Mouse (Mus musculus): ENCODE data around the gene Tmem40. TPM values are rescaled to one million over a fixed set of nuclear protein-coding genes. Genes with fewer than 3 reads are reported as not detected.

Tmem40 gene
- polyA plus RNA-seq, 1 experiment from 2014 or later = 2.2 TPM

DNA sequence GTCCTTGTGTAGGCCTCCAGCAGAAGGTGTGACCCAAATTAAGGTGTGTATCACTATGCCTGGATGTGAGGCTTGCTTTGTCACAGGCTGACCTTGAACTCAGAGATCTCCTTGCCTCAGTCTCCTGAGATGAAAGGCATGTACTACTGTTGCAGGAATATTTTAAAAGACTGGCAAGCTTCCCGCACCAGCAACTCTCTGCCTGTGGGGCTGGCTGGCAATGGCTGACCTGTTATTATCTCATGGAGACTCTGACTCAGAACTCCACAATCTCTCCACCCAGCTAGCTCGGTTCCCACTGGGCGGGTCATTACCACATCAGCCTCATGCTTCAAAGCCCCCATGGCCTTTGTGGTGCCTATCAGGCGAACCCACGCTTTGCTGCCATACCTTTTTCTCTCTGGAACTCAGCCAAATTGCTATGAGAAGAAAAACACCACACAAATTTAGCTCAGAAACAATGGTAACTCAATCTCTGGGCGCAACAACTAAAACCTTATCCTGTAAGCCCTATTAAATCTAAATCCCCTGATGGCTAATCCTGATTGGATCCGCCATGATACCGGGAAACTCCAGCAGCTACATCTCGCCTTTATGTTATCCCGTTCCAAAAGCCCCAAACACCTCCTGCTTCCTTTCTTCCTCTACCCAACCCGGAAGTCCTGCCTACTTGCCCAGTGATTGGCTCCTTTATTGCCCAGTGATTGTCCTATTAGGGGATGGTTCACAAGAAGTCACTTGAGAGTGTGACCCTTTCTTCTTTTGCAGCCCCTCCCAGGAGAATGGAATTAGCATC lies 77.2 kb downstream of the Tmem40 start:
- H3K4me1 ChIP-seq (ENCODE audit: insufficient read depth) = no peaks in the 10 kb centered on the region
- no peaks in the 10 kb centered on the region for H3K27me3 ChIP-seq (ENCODE audit: insufficient read depth, low read length)
- H3K4me3 ChIP-seq (ENCODE audit: low read depth, low read length) = no peak overlapping the region
- H3K27ac ChIP-seq (ENCODE audit: low read depth) = no peak overlapping the region
- WGBS = 57% methylated on average over 11 of the region's 11 CpGs
- no peaks in the 10 kb centered on the region; the same call in 1 of the 2 replicates for H3K9me3 ChIP-seq (ENCODE audit: low read depth, low read length)
- no peaks in the 10 kb centered on the region for H3K36me3 ChIP-seq (ENCODE audit: insufficient read depth)
- no peak overlapping the region for H3K4me2 ChIP-seq
- no peak for ATAC-seq (ENCODE audit: insufficient read depth)
- no peak for TF ChIP-seq CTCF (IDR thresholded peaks at IDR 0.05; ENCODE audit: low read depth)
- DNase-seq = no peak
- H3K9ac ChIP-seq = no peak overlapping the region

DNA sequence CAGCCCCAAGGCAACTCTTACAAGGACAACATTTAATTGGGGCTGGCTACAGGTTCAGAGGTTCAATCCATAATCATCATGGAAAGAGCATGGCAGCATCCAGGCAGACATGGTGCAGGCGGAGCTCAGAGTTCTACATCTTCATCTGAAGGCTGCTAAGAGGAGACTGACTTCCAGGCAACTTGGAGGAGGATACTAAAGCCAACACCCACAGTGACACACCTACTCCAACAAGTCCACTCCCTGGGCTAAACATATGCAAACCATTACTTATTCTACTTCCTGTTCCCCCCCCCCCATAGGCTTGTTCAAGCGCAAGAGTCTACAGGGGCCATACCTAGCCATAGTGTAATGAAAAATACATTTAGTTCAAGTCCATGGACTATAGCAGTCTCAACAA lies 77.9 kb downstream of the Tmem40 start:
- TF ChIP-seq CTCF (IDR thresholded peaks at IDR 0.05; ENCODE audit: low read depth) = no peak
- H3K4me2 ChIP-seq = no peak overlapping the region
- no peak overlapping the region for H3K9ac ChIP-seq
- H3K27me3 ChIP-seq (ENCODE audit: insufficient read depth, low read length) = no peaks in the 10 kb centered on the region
- H3K9me3 ChIP-seq (ENCODE audit: low read depth, low read length) = no peaks in the 10 kb centered on the region; the same call in 1 of the 2 replicates
- H3K36me3 ChIP-seq (ENCODE audit: insufficient read depth) = no peaks in the 10 kb centered on the region
- 94% methylated on average over 2 of the region's 2 CpGs for WGBS
- no peak overlapping the region for H3K4me3 ChIP-seq (ENCODE audit: low read depth, low read length)
- no peak overlapping the region for H3K27ac ChIP-seq (ENCODE audit: low read depth)
- no peak for DNase-seq
- no peaks in the 10 kb centered on the region for H3K4me1 ChIP-seq (ENCODE audit: insufficient read depth)
- ATAC-seq (ENCODE audit: insufficient read depth) = no peak

DNA sequence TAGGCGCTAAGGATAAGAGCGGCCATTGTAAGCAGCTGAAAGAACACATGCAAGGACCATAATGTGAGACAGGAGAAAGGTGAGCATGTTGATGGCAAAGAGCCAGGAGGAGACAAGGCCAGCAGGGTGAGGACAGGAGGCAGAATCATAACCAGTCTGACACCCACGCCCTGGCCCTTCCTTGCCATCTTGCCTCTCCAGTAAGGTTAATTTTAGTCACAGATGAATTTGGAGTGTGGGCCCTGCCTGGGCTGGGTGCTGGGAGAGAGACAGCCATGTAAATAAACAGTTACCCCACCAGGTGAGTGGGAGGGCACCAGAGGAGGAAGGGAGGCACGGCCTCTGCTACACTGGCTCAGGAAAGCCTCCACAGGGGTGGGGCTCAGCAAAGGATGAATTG lies 81.1 kb downstream of the Tmem40 start:
- 78% methylated on average over 4 of the region's 4 CpGs for WGBS
- H3K4me2 ChIP-seq = no peak overlapping the region
- H3K27ac ChIP-seq (ENCODE audit: low read depth) = no peak overlapping the region
- no peaks in the 10 kb centered on the region for H3K9me3 ChIP-seq (ENCODE audit: low read depth, low read length)
- no peaks in the 10 kb centered on the region for H3K36me3 ChIP-seq (ENCODE audit: insufficient read depth)
- no peak overlapping the region for H3K9ac ChIP-seq
- no peak for DNase-seq
- no peak for ATAC-seq (ENCODE audit: insufficient read depth)
- TF ChIP-seq CTCF (IDR thresholded peaks at IDR 0.05; ENCODE audit: low read depth) = no peak
- no peaks in the 10 kb centered on the region for H3K4me1 ChIP-seq (ENCODE audit: insufficient read depth)
- H3K27me3 ChIP-seq (ENCODE audit: insufficient read depth, low read length) = no peaks in the 10 kb centered on the region
- H3K4me3 ChIP-seq (ENCODE audit: low read depth, low read length) = no peak overlapping the region

Small RNA genes lying within 50 kb of the gene (microRNA-seq; reads per million reads assigned to microRNA genes)
- gene Mir7660 (ENCODE audit: borderline number of aligned reads) = not detected

Other genes starting within 250 kb of the Tmem40 start
- 30.6 and 30.9 TPM in 2 replicates for gene Tsen2, start 217.7 kb downstream of the Tmem40 start, polyA plus RNA-seq (2014; fragmentation: Nextera tagmentation; extraction: Ambion mirVana)
- 0.58 and 0.86 TPM in 2 replicates for gene Mkrn2os, start 169.8 kb downstream of the Tmem40 start, polyA plus RNA-seq (2014; fragmentation: Nextera tagmentation; extraction: Ambion mirVana)
- 25.8 and 29.6 TPM in 2 replicates for gene Mkrn2, start 160.5 kb downstream of the Tmem40 start, polyA plus RNA-seq (2014; fragmentation: Nextera tagmentation; extraction: Ambion mirVana)
- 121 and 122 TPM in 2 replicates for gene Raf1, start 85.8 kb downstream of the Tmem40 start, polyA plus RNA-seq (2014; fragmentation: Nextera tagmentation; extraction: Ambion mirVana)
- gene Cand2, start 12.1 kb upstream of the Tmem40 start, polyA plus RNA-seq (2014; fragmentation: Nextera tagmentation; extraction: Ambion mirVana) = 38.3 and 46.3 TPM in 2 replicates
- 2,372 and 2,581 TPM in 2 replicates for gene Rpl32, start 46.3 kb upstream of the Tmem40 start, polyA plus RNA-seq (2014; fragmentation: Nextera tagmentation; extraction: Ambion mirVana)
- gene Efcab12, start 76.0 kb upstream of the Tmem40 start, polyA plus RNA-seq (2014; fragmentation: Nextera tagmentation; extraction: Ambion mirVana) = 0.80 and 0.87 TPM in 2 replicates
- gene Mbd4, start 91.0 kb upstream of the Tmem40 start, polyA plus RNA-seq (2014; fragmentation: Nextera tagmentation; extraction: Ambion mirVana) = 17.1 and 20.1 TPM in 2 replicates
- 22.2 and 25.6 TPM in 2 replicates for gene Ift122, start 91.1 kb upstream of the Tmem40 start, polyA plus RNA-seq (2014; fragmentation: Nextera tagmentation; extraction: Ambion mirVana)
- gene Rho, start 169.3 kb upstream of the Tmem40 start, polyA plus RNA-seq (2014; fragmentation: Nextera tagmentation; extraction: Ambion mirVana) = 0.09 and 0.18 TPM in 2 replicates
- gene H1foo, start 182.5 kb upstream of the Tmem40 start, polyA plus RNA-seq (2014; fragmentation: Nextera tagmentation; extraction: Ambion mirVana) = not detected in 2 replicates
- 81.9 and 84.2 TPM in 2 replicates for gene Plxnd1, start 232.6 kb upstream of the Tmem40 start, polyA plus RNA-seq (2014; fragmentation: Nextera tagmentation; extraction: Ambion mirVana)